Mouse (Mus musculus): ENCODE measurements around the gene Prune2.

- TF ChIP-seq CTCF (IDR thresholded peaks at IDR 0.05; ENCODE audit: extremely low read depth, insufficient read depth, low read length) (no peak), POLR2A (IDR thresholded peaks at IDR 0.05; ENCODE audit: extremely low read depth, insufficient read depth, low read length) (no peak)
These were observed 23.0 kb downstream of the Prune2 start for GRCm38 (mm10) chr19:16978910-16979309.
